Mouse (Mus musculus) 3T3-L1 (cell line): ENCODE results near the gene Mras.
A peak's percentile ranks its signal among the peaks of the same experiment; 100 is the strongest.

ENCODE experiments used
- DNase-seq: peaks from one replicate; pipeline ENCODE4 v3.0.0-alpha.2; 2015; ENCODE audit warnings: low read depth, low spot score

Mras gene

DNA sequence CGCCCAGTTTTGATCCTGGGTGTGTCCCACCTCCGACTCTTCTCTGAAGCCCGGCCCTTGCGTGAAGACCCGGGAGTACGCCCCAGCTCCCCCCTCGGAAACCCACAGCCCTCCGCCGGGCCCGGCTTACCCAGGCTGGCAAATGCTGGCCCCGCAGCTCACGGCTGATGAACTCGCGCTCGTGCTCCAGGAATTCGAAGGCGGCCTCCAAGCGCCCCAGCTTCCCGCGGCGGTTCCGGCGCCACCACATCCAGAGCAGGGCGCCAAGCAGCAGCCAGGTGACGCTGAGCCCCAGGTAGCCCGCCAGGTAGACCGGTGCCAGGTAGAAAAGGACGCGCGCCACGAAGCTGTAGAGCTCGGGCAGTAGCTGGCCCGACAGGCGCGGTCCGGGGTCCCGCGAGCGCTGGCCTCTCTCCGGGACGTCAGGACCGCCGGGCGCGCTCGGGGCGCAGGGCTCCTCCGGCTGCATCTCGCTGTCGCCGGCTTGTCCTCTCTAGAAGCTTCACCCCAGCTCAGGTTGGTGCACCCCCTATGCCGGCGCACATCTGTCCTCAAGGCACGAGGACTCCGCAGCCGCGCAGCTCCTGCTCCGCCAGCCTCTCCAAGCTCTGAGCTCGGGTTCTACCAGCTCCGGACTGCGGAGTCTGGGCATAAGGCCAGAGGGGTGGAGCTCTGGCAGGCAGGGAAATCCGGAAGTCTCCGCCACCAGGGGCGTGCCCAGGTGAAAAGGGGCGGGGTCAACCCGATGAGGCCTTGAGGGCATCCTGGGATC is 79.1 kb downstream of the Mras start, which contains the start of gene Esyt3:
TSS of gene Esyt3 (minus strand) at position 637 of the 772 bp plus-strand sequence.
- DNase-seq: no peak

DNA sequence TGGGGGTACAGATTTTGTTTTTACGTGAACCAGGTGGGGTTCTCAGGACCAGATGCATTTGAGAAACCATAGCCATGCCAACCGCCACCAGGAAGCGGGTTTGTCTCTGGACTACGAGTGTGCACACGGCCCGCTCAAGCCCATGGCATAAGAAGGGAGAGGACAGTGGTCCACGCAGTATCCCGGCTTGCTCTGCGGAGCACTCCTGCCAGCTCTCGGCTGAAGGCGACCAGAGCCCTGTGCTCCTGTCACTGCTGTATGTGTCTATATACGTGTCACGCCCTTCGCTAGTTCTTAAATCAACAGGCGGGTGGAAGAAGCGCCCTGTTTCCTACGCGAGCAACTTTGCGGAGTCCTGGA is 79.6 kb downstream of the Mras start:
- no peak for DNase-seq

DNA sequence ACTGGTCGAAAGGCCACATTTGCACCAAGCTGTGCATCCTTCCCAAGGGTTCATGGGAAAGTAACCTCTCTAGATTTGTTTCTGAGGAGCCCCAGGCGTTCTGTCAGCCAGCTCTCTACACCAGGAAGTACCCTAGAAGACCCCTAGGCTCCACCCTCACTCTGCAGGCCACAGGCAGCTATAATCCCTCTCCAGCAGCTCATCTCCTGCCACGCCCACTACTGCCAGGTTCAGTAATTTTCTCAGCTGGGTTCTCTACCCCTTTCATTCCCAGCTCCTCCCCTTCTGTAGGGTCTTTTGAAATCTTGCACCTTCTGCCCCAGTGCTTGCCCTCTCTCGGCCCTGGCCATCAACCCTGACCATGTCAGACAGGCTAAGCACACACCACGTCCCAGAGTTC is 81.2 kb downstream of the Mras start:
- no peak for DNase-seq

DNA sequence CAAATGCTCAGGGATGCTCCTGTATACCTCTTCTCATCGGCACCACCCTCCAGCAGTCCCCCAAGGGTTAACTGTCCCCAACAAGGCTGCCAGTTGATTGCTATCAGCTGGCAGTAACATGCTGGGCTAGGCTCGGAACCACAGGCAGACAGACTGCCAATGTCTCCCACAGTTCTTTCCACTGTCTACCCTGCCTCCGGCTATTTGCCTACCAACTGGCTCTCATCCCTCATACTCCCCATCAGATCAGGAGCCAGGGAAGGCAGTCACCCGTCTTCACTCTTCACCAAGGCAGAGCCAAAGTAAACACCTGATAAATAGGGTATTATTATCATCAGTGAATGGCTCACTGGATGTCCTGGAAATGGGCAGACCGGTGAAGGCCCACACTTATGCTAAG is 82.4 kb downstream of the Mras start:
- DNase-seq: no peak

DNA sequence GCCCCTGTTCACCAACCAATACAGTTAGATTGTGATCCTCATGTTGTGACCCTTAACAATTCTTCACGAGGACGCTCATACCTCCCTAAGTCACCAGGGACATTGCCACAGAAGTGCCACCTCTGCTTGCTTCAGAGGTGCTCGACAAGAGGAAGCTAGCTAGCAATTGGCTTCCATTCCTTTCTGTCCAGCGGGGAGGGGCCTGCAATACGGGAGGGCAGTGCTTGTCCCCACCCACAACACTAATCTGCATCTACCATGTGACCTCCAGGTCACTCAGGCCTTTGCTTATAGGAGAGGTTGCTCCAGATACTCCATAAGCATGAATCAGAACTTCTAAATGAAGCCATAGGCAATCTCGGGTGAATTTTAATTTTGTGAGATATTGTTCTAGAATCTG is 83.8 kb downstream of the Mras start:
- no peak for DNase-seq

DNA sequence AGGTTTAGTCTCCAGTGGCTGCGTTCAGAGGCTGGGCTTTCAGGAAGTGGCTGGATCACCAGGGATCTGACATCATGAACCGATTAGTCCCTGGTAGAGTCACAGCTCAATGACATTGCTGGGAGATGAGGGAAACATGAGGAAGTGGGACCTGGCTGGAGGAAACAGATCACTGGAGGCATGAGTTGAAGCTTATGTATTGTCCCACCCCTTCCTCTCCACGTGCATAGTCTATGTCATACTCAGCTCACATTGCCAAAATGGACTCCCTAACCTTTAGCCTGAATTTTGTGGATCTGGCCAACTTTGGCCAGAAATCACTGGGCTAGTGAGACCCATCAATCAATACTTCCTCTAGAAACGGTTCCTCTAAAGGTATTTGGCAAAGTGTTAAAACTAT is 84.2 kb downstream of the Mras start:
- no peak for DNase-seq

DNA sequence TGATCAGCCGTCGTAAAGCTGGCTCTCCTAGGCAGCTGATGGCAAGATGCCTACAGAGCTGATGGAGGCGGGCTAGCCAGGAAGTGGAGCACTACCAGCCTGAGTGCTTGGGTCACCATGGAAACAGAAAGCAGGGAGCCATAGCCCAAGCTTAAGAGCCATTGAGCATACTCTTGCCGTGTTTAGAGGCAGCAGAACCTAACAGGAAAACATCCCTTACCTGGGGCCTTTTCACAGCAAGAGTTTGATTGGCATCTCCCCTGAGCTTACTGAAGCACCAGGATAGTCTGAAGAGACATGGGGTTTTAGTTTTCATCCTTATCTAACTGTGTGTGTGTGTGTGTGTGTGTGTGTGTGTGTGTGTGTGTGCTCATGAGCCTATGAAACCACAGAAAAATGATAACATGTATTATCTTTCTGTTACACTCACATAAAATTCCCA is 91.8 kb downstream of the Mras start:
- no peak for DNase-seq

DNA sequence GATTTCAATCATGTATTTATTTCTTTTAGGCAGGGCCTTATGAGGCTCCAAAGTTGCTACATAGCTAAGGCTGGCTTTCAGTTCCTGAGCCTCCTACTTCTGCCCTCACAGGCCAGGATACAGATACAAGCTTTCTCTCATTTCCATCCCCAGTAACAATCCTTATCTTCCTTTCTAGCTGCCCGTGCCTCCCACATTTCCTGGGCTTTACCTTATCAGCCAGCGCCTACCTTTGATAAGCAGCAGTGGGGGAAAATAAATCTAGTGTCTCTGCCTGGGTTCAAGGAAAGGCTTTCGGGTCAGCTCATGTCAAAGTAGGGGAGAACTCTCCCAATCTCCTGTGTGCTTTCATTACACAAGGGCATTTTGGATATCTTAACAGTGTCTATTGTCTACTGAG is 95.6 kb downstream of the Mras start:
- DNase-seq: no peak

DNA sequence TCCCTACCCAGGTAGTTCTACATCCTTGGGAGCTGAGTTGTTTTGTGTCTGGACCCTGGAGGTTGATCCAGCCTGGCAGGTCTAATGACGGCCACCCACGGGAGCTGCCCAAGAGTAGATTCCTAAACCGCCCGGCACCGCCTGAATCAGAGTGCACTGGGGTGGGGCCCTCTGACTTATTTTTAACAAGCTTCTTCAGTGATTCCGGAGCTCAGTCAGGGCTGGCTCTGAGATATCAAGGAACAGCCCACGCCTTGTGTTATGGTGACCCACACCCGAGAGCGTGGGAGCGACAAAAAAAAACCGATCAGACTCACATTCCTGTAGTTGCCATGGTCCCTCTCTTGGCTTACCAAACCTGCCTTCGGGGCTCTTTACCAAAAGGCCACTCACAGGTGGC is 97.1 kb downstream of the Mras start:
- no peak for DNase-seq

DNA sequence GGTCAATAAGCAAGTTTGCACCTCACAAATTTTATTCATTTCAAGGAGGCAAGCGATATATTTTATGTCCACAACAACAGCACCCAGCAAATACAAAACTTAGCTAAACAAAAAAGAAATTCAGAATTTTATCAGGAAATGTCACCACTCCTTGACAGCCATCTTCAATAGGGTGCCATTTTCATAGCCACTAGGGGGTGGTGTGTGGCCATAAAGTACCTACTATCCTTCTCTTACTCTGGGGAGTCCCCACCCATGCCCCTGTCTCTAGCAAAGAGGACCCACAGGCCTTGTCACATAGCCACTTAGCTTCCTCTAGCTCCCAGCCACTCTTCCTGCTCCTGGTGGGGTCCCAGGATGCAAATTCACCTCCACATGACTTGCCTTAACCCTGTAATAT is 98.0 kb downstream of the Mras start:
- DNase-seq: peak; percentile 15

DNA sequence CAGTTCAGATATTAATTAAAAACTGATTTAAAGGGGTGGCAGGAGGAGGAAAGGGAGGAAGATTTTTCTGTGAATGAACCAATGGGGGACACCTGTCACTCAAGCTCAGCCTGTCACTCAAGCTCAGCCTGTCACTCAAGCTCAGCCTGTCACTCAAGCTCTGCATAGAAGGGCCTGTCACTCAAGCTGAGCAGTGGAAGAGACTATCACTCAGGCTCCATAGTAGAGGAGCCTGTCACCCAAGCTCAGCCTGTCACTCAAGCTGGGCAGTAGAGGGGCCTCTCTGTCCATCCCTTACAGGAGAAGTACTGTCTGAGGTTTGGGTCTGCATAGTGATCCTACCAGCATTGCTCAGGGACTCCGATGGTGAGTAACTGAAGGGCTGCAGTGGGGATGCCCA is 98.9 kb downstream of the Mras start:
- DNase-seq: no peak

DNA sequence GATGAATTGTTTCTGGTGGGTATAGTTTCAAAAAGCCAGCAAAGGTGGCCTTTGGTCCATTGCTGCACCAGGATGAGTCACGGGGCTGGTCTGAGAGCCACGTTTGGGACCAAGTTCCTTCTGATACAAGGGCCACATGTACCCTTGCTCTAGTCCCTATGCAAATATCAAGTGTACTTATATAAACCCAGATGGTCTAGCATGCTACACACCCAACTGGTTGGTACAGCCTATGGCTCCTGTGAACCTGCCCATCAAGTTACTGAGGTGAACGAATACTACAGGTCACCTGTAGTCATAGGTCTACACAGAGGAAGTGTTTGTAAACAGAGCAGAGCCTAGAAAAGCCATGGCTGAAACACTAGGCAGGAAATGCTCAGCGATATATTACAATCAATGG is 100.6 kb downstream of the Mras start:
- no peak for DNase-seq
